Mouse (Mus musculus): ENCODE measurements at regions not wholly inside any gene's neighbourhood (a gene's known extent, or its start where the extent isn't known, plus 50 kb on each side); places are given as distances from the start of the nearest gene placed in this dataset.

GRCm38 (mm10) chr9:61075071-61075470, 280.7 kb downstream of the Uaca start:
- Histone ChIP-seq H3K36me3 (ENCODE audit: control insufficient read depth, insufficient read depth, low read length) (no peaks in the 10 kb centered on the region), H3K9me3 (ENCODE audit: control insufficient read depth, low read depth, low read length) (no peaks in the 10 kb centered on the region), H3K27me3 (ENCODE audit: control insufficient read depth, insufficient read depth, low read length) (no peaks in the 10 kb centered on the region), H3K4me3 (ENCODE audit: low read depth, low read length) (no peak overlapping the region), H3K4me2 (replicated peaks; ENCODE audit: low read depth, low read length) (no peak overlapping the region), H3K27ac (ENCODE audit: low read length) (no peak overlapping the region), H3K4me1 (ENCODE audit: control insufficient read depth, insufficient read depth, low read length) (no peaks in the 10 kb centered on the region), H3K9ac (replicated peaks; ENCODE audit: low read depth, low read length) (no peak overlapping the region)
- no peak for ATAC-seq (ENCODE audit: insufficient number of reproducible peaks, insufficient read depth, low FRiP score, low read depth)
- 78% methylated on average over 4 of the region's 4 CpGs for WGBS

DNA sequence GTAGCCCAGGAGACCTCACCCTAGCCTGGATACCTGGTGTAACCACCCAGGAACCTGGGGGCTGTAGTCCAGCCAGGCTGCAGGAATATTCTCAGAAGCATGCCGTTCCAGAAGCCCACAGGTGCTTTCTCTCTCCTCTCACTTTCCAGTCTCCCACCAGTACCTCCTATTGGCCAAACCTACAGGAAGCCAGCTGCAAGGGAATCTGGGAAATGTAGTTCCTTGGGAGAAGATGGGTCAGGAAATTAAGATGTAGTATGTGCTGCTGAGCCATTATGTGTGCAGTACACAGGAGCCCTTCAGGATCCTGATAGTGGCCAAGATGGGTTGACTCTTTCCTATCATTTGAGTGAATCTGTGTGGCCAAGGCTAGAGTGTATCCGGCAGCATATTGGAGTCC, 282.8 kb downstream of the Uaca start:
- Histone ChIP-seq H3K4me1 (ENCODE audit: control insufficient read depth, insufficient read depth, low read length) (no peaks in the 10 kb centered on the region), H3K27ac (ENCODE audit: low read length) (no peak overlapping the region), H3K9me3 (ENCODE audit: control insufficient read depth, low read depth, low read length) (no peaks in the 10 kb centered on the region), H3K27me3 (ENCODE audit: control insufficient read depth, insufficient read depth, low read length) (no peaks in the 10 kb centered on the region), H3K36me3 (ENCODE audit: control insufficient read depth, insufficient read depth, low read length) (no peaks in the 10 kb centered on the region), H3K4me2 (replicated peaks; ENCODE audit: low read depth, low read length) (no peak overlapping the region), H3K4me3 (ENCODE audit: low read depth, low read length) (no peak overlapping the region), H3K9ac (replicated peaks; ENCODE audit: low read depth, low read length) (no peak overlapping the region)
- no peak for ATAC-seq (ENCODE audit: insufficient number of reproducible peaks, insufficient read depth, low FRiP score, low read depth)
- WGBS = 63% methylated on average over 2 of the region's 2 CpGs

DNA sequence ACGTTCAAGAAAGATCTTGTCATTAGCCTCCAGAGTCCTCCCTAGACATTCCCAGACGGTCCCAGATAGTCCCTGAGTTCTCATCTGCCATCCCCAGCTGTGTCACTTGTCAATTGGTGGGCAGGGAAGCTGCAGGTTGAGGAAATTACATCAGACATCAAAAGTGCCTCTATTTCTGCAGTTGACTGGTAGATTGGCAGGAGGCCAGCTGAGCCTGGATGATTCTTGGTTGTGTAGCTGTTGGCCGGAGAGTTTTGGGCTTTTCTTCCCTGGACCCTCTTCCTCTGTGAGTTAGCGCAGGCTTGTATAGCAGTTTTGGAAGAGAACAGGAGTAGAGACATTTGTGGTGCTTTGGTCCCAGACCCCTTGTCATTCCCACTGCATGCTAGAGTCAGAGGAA, 283.5 kb downstream of the Uaca start:
- Histone ChIP-seq H3K4me2 (replicated peaks; ENCODE audit: low read depth, low read length) (no peak overlapping the region), H3K36me3 (ENCODE audit: control insufficient read depth, insufficient read depth, low read length) (no peaks in the 10 kb centered on the region), H3K9ac (replicated peaks; ENCODE audit: low read depth, low read length) (no peak overlapping the region), H3K9me3 (ENCODE audit: control insufficient read depth, low read depth, low read length) (no peaks in the 10 kb centered on the region), H3K4me1 (ENCODE audit: control insufficient read depth, insufficient read depth, low read length) (no peaks in the 10 kb centered on the region), H3K27ac (ENCODE audit: low read length) (no peak overlapping the region), H3K27me3 (ENCODE audit: control insufficient read depth, insufficient read depth, low read length) (no peaks in the 10 kb centered on the region), H3K4me3 (ENCODE audit: low read depth, low read length) (no peak overlapping the region)
- WGBS = 78% methylated on average over 4 of the region's 4 CpGs
- no peak for ATAC-seq (ENCODE audit: insufficient number of reproducible peaks, insufficient read depth, low FRiP score, low read depth)

DNA sequence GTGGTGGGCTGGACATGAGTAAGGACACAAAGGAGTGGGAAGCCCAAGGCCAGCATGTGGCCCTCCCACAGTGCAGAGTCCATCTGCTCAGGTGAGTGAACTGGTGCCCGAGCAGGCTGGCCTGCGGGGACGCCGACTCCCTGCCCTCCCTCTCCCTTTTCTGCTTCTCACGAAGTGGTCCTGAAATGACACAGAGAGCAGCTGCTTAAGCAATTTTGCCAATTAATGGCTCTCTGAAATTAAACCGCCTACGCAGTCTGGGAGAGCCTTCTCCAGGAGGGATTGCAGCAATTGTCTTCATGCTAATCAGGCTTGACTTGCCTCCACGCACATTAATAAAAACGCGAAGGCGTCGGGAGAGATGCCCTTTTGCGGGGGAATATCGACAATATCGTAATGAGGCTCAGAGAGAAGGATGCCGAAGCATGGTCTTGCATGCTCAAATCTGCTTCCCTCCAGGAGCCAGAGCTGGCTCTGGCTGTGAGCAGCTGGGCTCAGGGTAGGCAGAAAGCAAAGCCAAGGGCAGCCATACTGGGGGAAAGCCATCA, 287.2 kb downstream of the Uaca start:
- no peak for ATAC-seq (ENCODE audit: insufficient number of reproducible peaks, insufficient read depth, low FRiP score, low read depth)
- WGBS = 77% methylated on average over 16 of the region's 16 CpGs
- Histone ChIP-seq H3K36me3 (ENCODE audit: control insufficient read depth, insufficient read depth, low read length) (no peaks in the 10 kb centered on the region), H3K4me3 (ENCODE audit: low read depth, low read length) (no peak overlapping the region), H3K27me3 (ENCODE audit: control insufficient read depth, insufficient read depth, low read length) (no peaks in the 10 kb centered on the region), H3K4me2 (replicated peaks; ENCODE audit: low read depth, low read length) (no peak overlapping the region), H3K9ac (replicated peaks; ENCODE audit: low read depth, low read length) (no peak overlapping the region), H3K9me3 (ENCODE audit: control insufficient read depth, low read depth, low read length) (no peaks in the 10 kb centered on the region), H3K27ac (ENCODE audit: low read length) (no peak overlapping the region), H3K4me1 (ENCODE audit: control insufficient read depth, insufficient read depth, low read length) (no peaks in the 10 kb centered on the region)

GRCm38 (mm10) chr9:61084655-61085230, 287.4 kb upstream of the Tle3 start:
- H3K36me3 ChIP-seq (ENCODE audit: control insufficient read depth, insufficient read depth, low read length) = no peaks in the 10 kb centered on the region
- no peak overlapping the region for H3K9ac ChIP-seq (replicated peaks; ENCODE audit: low read depth, low read length)
- H3K4me3 ChIP-seq (ENCODE audit: low read depth, low read length) = no peak overlapping the region
- H3K4me1 ChIP-seq (ENCODE audit: control insufficient read depth, insufficient read depth, low read length) = no peaks in the 10 kb centered on the region
- no peak overlapping the region for H3K4me2 ChIP-seq (replicated peaks; ENCODE audit: low read depth, low read length)
- H3K9me3 ChIP-seq (ENCODE audit: control insufficient read depth, low read depth, low read length) = no peaks in the 10 kb centered on the region
- WGBS = 74% methylated on average over 13 of the region's 13 CpGs
- no peaks in the 10 kb centered on the region for H3K27me3 ChIP-seq (ENCODE audit: control insufficient read depth, insufficient read depth, low read length)
- no peak for ATAC-seq (ENCODE audit: insufficient number of reproducible peaks, insufficient read depth, low FRiP score, low read depth)
- no peak overlapping the region for H3K27ac ChIP-seq (ENCODE audit: low read length)

GRCm38 (mm10) chr9:61087035-61087434, 285.1 kb upstream of the Tle3 start:
- no peak overlapping the region for H3K4me2 ChIP-seq (replicated peaks; ENCODE audit: low read depth, low read length)
- no peaks in the 10 kb centered on the region for H3K36me3 ChIP-seq (ENCODE audit: control insufficient read depth, insufficient read depth, low read length)
- no peak overlapping the region for H3K27ac ChIP-seq (ENCODE audit: low read length)
- H3K4me1 ChIP-seq (ENCODE audit: control insufficient read depth, insufficient read depth, low read length) = no peaks in the 10 kb centered on the region
- 71% methylated on average over 3 of the region's 3 CpGs for WGBS
- H3K9me3 ChIP-seq (ENCODE audit: control insufficient read depth, low read depth, low read length) = no peaks in the 10 kb centered on the region
- H3K27me3 ChIP-seq (ENCODE audit: control insufficient read depth, insufficient read depth, low read length) = no peaks in the 10 kb centered on the region
- H3K4me3 ChIP-seq (ENCODE audit: low read depth, low read length) = no peak overlapping the region
- H3K9ac ChIP-seq (replicated peaks; ENCODE audit: low read depth, low read length) = no peak overlapping the region
- no peak for ATAC-seq (ENCODE audit: insufficient number of reproducible peaks, insufficient read depth, low FRiP score, low read depth)

DNA sequence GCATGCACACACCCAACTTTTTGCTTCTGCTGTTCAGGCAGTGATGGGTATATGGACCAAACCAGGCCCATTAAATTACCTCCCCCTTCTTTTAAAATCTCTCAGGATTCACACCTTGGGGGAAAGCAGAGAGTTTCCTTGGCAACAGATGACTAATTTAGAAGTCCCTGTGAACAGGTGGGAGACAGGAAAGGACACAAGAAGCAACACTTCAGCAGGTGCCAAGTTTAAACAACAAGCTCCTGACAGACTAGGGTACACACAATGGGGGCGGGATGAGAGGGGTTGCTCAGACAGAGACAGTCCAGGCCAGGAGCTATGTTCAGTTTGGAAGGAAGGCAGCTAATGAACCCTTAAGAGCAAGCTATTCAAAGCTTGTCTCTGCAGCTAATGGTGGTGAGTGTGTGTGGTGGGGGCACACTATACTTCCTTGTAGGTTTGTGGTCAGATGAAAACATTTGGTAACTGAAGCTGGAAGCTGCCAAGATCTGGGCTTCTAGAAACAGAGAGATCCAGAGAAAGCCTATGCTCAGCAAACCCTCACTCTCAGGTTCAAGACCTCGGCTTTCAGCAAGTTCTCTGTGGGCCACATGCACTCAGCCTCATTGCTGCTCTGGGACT, 283.0 kb upstream of the Tle3 start:
- ATAC-seq (ENCODE audit: insufficient number of reproducible peaks, insufficient read depth, low FRiP score, low read depth) = no peak
- no peaks in the 10 kb centered on the region for H3K27me3 ChIP-seq (ENCODE audit: control insufficient read depth, insufficient read depth, low read length)

GRCm38 (mm10) chr9:61091036-61091435, 281.1 kb upstream of the Tle3 start:
- Histone ChIP-seq H3K36me3 (ENCODE audit: control insufficient read depth, insufficient read depth, low read length) (no peaks in the 10 kb centered on the region), H3K9ac (replicated peaks; ENCODE audit: low read depth, low read length) (no peak overlapping the region), H3K27ac (ENCODE audit: low read length) (no peak overlapping the region), H3K27me3 (ENCODE audit: control insufficient read depth, insufficient read depth, low read length) (no peaks in the 10 kb centered on the region), H3K4me3 (ENCODE audit: low read depth, low read length) (no peak overlapping the region), H3K4me1 (ENCODE audit: control insufficient read depth, insufficient read depth, low read length) (no peaks in the 10 kb centered on the region), H3K9me3 (ENCODE audit: control insufficient read depth, low read depth, low read length) (no peaks in the 10 kb centered on the region), H3K4me2 (replicated peaks; ENCODE audit: low read depth, low read length) (no peak overlapping the region)
- WGBS = 87% methylated on average over 2 of the region's 2 CpGs
- ATAC-seq (ENCODE audit: insufficient number of reproducible peaks, insufficient read depth, low FRiP score, low read depth) = no peak

More for the DNA sequence above, 283.0 kb upstream of the Tle3 start:
- H3K4me3 ChIP-seq (ENCODE audit: low read depth, low read length) = no peak overlapping the region
- H3K9ac ChIP-seq (replicated peaks; ENCODE audit: low read depth, low read length) = no peak overlapping the region
- no peaks in the 10 kb centered on the region for H3K9me3 ChIP-seq (ENCODE audit: control insufficient read depth, low read depth, low read length)
- no peaks in the 10 kb centered on the region for H3K36me3 ChIP-seq (ENCODE audit: control insufficient read depth, insufficient read depth, low read length)
- 80% methylated on average over 2 of the region's 2 CpGs for WGBS
- H3K4me2 ChIP-seq (replicated peaks; ENCODE audit: low read depth, low read length) = no peak overlapping the region
- H3K27ac ChIP-seq (ENCODE audit: low read length) = no peak overlapping the region
- no peaks in the 10 kb centered on the region for H3K4me1 ChIP-seq (ENCODE audit: control insufficient read depth, insufficient read depth, low read length)
